Mouse (Mus musculus): ENCODE results near the gene Igfbp3. TPM values are rescaled to one million over a fixed set of nuclear protein-coding genes. Genes with fewer than 3 reads are reported as not detected.

The Igfbp3 gene
- polyA plus RNA-seq, 1 experiment from 2014 or later = 7.6 TPM

GRCm38 (mm10) chr11:7203846-7204245 lies 9.9 kb downstream of the Igfbp3 start:
- H3K36me3 ChIP-seq = no peaks in the 10 kb centered on the region
- H3K4me3 ChIP-seq = no peak overlapping the region
- H3K27me3 ChIP-seq = no peaks in the 10 kb centered on the region
- WGBS = 91% methylated on average over 9 of the region's 9 CpGs
- no peak overlapping the region for H3K27ac ChIP-seq (replicated peaks)
- no peaks in the 10 kb centered on the region for H3K4me1 ChIP-seq
- H3K4me2 ChIP-seq (replicated peaks) = no peak overlapping the region
- no peak overlapping the region for H3K9ac ChIP-seq (replicated peaks)
- H3K9me3 ChIP-seq = no peaks in the 10 kb centered on the region
- ATAC-seq (ENCODE audit: low FRiP score, low read depth) = no peak

DNA sequence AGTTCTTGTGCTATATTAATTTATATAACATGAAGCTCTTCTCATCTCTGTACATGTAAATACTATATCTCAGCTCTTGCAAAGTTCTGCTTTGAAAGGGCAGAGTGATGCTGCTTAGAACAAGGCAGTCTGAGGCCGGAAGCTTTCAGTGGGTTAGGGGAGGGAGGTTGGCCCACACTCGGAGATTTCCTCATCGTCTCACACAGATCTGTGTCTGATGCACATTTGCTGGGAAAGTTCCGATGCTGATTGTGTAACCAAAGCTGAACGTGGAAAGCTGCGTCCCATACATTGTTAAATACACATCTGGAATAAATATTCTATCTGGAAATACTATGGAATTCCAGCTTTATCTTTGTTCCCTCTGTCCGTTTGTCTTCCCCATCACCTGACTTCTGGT lies 11.5 kb downstream of the Igfbp3 start:
- Histone ChIP-seq H3K27me3 (peaks cover 5% of the 10 kb centered on the region), H3K4me1 (peaks cover 8% of the 10 kb centered on the region), H3K36me3 (no peaks in the 10 kb centered on the region), H3K4me2 (replicated peaks) (no peak overlapping the region), H3K9ac (replicated peaks) (no peak overlapping the region), H3K4me3 (no peak overlapping the region), H3K9me3 (no peaks in the 10 kb centered on the region), H3K27ac (replicated peaks) (no peak overlapping the region)
- WGBS = 85% methylated on average over 7 of the region's 7 CpGs
- no peak for ATAC-seq (ENCODE audit: low FRiP score, low read depth)

DNA sequence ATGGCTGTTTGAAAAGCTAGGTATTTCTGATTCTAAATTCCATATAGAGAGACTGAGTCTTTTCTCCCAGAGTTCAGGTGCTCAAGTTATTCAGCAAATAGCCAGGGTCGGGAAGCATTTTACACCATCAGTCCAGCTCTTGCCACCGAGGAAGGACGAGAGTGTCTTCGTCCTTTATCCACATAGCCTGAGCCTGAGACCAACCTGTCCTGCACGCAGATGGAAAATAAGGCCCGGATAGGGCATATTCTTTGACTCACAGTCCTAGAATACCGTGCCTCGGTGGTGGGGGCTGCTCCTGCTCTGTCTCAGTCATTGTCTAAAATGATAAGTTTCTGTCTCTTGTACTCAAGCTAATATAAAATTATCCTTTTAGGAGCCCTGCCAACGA lies 13.3 kb downstream of the Igfbp3 start:
- H3K36me3 ChIP-seq = no peaks in the 10 kb centered on the region
- 83% methylated on average over 9 of the region's 9 CpGs for WGBS
- no peak overlapping the region for H3K27ac ChIP-seq (replicated peaks)
- no peak for ATAC-seq (ENCODE audit: low FRiP score, low read depth)
- peaks cover 13% of the 10 kb centered on the region for H3K4me1 ChIP-seq
- no peaks in the 10 kb centered on the region for H3K9me3 ChIP-seq
- H3K4me2 ChIP-seq (replicated peaks) = no peak overlapping the region
- no peak overlapping the region for H3K4me3 ChIP-seq
- peaks cover 10% of the 10 kb centered on the region for H3K27me3 ChIP-seq
- no peak overlapping the region for H3K9ac ChIP-seq (replicated peaks)

GRCm38 (mm10) chr11:7199736-7200392 lies 13.9 kb downstream of the Igfbp3 start:
- H3K4me1 ChIP-seq = peaks cover 13% of the 10 kb centered on the region
- 58% methylated on average over 14 of the region's 14 CpGs for WGBS
- H3K9ac ChIP-seq (replicated peaks) = no peak overlapping the region
- H3K4me3 ChIP-seq = no peak overlapping the region
- no peaks in the 10 kb centered on the region for H3K36me3 ChIP-seq
- no peak for ATAC-seq (ENCODE audit: low FRiP score, low read depth)
- H3K27ac ChIP-seq (replicated peaks) = no peak overlapping the region
- no peak overlapping the region for H3K4me2 ChIP-seq (replicated peaks)
- H3K9me3 ChIP-seq = no peaks in the 10 kb centered on the region
- peaks cover 10% of the 10 kb centered on the region for H3K27me3 ChIP-seq

DNA sequence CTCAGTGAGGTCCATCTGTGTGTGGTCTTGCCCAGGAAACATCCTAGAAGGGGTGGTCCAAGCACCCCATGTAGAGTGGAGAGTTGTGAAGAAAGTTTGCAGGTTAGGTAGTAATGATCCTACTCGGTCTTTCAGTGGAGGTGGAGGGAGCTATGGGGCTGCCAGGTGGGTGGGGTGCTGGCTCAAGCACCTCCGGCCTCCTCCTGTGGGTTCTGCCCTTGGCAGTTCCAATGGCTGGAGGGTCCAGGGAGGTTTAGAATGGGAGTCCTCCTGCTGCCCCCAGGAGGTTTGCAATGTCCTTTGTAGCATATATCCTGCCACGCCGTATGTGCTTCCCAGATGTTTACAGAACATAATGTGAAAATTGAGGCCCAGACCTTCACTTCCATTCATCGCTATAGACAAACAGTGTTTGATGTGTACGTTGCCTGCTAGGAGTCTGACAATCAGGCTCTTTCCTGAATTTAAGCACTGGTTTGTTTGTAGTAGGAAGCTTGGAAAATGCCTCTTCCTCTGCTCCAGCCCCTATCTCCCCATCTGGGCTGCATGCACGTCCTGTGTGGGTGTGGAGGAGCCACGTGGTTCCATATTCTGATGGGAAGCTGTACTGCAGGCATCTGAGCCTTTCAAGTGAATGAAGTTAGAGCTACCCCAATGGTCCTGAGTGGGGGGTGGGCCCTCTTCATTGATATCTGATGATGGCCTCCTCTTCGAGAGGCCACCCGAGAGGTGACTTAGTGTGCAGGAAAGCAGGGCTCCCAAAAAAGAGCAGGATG lies 15.1 kb downstream of the Igfbp3 start:
- H3K36me3 ChIP-seq = no peaks in the 10 kb centered on the region
- 87% methylated on average over 10 of the region's 10 CpGs for WGBS
- no peak overlapping the region for H3K4me3 ChIP-seq
- H3K9me3 ChIP-seq = no peaks in the 10 kb centered on the region
- H3K27me3 ChIP-seq = peaks cover 10% of the 10 kb centered on the region
- H3K27ac ChIP-seq (replicated peaks) = no peak overlapping the region
- peaks cover 13% of the 10 kb centered on the region for H3K4me1 ChIP-seq
- H3K4me2 ChIP-seq (replicated peaks) = no peak overlapping the region
- no peak overlapping the region for H3K9ac ChIP-seq (replicated peaks)
- ATAC-seq (ENCODE audit: low FRiP score, low read depth) = no peak

DNA sequence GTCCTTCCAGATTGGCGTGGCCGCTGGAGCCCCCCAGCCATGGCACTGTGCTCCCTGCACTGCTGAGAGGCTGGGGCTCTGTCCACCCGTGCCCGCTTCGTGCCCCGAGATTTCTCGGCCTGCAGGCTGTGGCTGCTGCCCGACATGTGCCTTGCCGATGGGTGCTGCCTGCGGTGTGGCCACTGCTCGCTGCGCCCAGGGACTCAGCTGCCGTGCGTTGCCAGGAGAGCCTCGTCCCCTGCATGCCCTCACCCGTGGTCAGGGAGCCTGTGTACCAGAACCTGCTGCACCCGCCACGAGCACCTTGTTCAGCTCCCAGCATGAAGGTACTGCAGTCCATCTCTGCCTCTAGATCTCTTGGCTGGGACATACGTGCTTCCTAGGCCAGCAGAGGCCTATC lies 15.7 kb downstream of the Igfbp3 start:
- 87% methylated on average over 19 of the region's 19 CpGs for WGBS

DNA sequence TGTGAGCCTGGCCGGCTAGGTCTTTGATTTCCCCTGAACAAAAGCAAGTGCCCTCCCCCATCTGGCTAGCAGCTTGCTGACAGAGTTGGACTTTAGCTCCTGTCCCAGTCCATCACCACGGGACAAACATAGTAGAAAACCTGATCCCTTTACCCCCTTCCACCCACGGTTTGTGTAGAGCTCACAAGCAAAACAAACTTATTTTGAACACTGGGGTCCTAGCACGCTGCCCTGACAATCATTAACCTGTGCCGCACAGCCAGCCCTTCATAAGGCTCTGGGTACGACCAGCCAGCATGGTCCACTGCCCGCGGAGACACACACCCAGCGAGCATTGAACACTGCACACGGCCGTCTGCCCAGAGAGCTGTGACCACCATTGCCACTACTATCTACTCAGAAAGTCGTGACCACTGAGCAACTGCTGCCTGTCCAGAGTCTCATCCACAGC lies 16.2 kb downstream of the Igfbp3 start, which contains the start of gene Igfbp1:
Gene Igfbp1 (plus strand): TSS at position 292 of the 451 bp plus-strand sequence.
- Histone ChIP-seq H3K9me3 (no peaks in the 10 kb centered on the region), H3K4me2 (replicated peaks) (0 out of 2 replicates have a peak within 1 kb of the TSS, but pooled peaks have one; percentile 9), H3K4me1 (peaks cover 13% of the 10 kb centered on the region), H3K36me3 (no peaks in the 10 kb centered on the region), H3K9ac (replicated peaks) (0 out of 2 replicates have a peak within 1 kb of the TSS, but pooled peaks have one; percentile 4), H3K27ac (replicated peaks) (no peak within 1 kb of the TSS), H3K27me3 (peaks cover 10% of the 10 kb centered on the region), H3K4me3 (no peak within 1 kb of the TSS)
- WGBS = 15% methylated on average over 12 of the region's 12 CpGs
- peak; percentile 27; the same call in 1 of the 2 replicates for ATAC-seq (ENCODE audit: low FRiP score, low read depth)

More for the DNA sequence above, 15.7 kb downstream of the Igfbp3 start:
- no peak overlapping the region for H3K27ac ChIP-seq (replicated peaks)
- no peaks in the 10 kb centered on the region for H3K9me3 ChIP-seq
- H3K36me3 ChIP-seq = no peaks in the 10 kb centered on the region
- no peak for ATAC-seq (ENCODE audit: low FRiP score, low read depth)
- H3K27me3 ChIP-seq = peaks cover 10% of the 10 kb centered on the region
- no peak overlapping the region for H3K4me2 ChIP-seq (replicated peaks)
- no peak overlapping the region for H3K4me3 ChIP-seq
- no peak overlapping the region for H3K9ac ChIP-seq (replicated peaks)
- peaks cover 13% of the 10 kb centered on the region for H3K4me1 ChIP-seq

DNA sequence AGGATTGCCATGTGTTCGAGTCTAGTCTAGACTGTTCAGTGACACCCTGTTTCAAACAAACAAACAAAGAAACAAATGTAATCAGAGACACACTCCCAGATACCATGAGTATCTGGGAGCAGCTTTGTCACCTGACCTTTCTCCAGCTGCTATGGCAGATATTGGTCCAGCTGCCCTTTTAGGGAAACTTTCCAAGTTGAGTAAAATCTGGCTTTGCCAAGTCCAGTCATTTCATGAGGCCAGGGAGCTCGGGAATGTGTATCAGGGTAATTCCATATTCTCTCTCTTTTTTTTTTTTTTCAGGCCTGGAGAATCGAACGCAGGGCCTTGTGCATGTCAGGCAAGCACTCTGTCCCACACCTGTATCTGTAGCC lies 18.4 kb downstream of the Igfbp3 start:
- no peak for ATAC-seq (ENCODE audit: low FRiP score, low read depth)
- H3K4me1 ChIP-seq = peaks cover 13% of the 10 kb centered on the region
- WGBS = 91% methylated on average over 4 of the region's 4 CpGs
- H3K4me3 ChIP-seq = no peak overlapping the region
- no peak overlapping the region for H3K9ac ChIP-seq (replicated peaks)
- H3K27ac ChIP-seq (replicated peaks) = no peak overlapping the region
- peaks cover 10% of the 10 kb centered on the region for H3K27me3 ChIP-seq
- H3K4me2 ChIP-seq (replicated peaks) = no peak overlapping the region
- no peaks in the 10 kb centered on the region for H3K9me3 ChIP-seq
- H3K36me3 ChIP-seq = no peaks in the 10 kb centered on the region

DNA sequence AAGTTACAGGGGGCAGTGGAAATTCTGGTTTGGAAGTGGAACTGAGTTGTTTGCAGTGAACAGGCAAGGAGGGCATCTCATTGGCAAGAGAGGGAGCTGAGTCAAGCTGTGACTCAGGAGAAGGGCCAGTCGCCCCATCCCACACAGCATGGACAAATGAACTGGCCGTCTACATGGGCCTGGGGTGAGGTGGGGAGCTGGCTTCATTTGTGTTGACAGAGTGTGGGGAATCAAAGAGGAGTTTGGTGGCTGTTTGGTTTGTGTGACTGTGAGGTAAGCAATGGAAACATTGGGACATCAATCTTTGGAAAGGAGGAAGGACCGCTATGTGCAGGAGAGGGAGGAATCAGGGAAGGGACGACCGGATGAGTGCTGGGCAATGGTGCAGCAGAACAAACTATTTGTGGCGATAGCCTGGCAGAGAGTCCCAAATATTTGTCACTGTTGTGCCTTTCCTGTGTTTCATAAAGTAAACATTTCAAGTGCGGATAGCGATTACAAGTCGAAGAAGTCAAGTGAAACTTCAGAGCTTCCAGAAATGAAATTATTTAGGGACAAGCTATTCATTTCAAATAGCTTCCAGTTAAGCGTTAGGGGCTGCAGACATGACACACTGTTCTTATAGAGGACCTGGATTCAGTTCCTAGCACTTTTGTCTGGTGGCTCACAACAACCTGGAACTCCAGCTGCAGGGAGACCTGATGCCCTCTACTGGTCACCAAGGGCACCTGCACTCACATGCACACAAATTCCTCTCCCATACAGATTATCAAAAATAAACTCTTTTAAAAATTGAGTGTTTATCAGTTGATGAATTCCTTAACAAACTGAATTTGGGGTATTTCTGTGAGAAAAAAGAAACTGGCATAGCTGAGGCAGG lies 19.1 kb downstream of the Igfbp3 start:
- WGBS = 91% methylated on average over 10 of the region's 10 CpGs
- Histone ChIP-seq H3K36me3 (no peaks in the 10 kb centered on the region), H3K4me2 (replicated peaks) (no peak overlapping the region), H3K27me3 (peaks cover 10% of the 10 kb centered on the region), H3K27ac (replicated peaks) (no peak overlapping the region), H3K4me3 (no peak overlapping the region), H3K9ac (replicated peaks) (no peak overlapping the region), H3K4me1 (peaks cover 13% of the 10 kb centered on the region), H3K9me3 (no peaks in the 10 kb centered on the region)
- ATAC-seq (ENCODE audit: low FRiP score, low read depth) = no peak

DNA sequence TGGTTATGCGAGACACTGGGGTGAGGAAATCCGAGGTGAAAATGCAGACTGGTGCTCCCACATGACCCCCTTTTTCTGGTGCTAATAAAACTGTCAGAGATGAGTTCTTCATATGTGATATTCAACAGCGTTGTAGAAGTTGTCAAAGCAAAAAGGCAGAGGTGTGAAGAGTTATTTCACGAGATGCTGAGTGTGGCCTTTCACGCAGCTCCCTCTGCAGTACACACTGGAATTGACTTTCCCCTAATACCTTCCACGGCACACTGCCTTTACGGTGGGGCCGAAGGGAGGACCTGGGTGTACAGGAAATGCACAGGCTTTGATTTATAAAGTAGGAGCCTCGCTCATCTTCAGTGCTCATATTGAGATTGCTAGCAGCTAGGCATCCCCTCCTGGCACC lies 20.6 kb downstream of the Igfbp3 start:
- Histone ChIP-seq H3K4me1 (peaks cover 13% of the 10 kb centered on the region), H3K36me3 (no peaks in the 10 kb centered on the region), H3K4me3 (no peak overlapping the region), H3K9ac (replicated peaks) (no peak overlapping the region), H3K4me2 (replicated peaks) (no peak overlapping the region), H3K9me3 (no peaks in the 10 kb centered on the region), H3K27ac (replicated peaks) (no peak overlapping the region), H3K27me3 (peaks cover 9% of the 10 kb centered on the region)
- no peak for ATAC-seq (ENCODE audit: low FRiP score, low read depth)
- 82% methylated on average over 9 of the region's 9 CpGs for WGBS

DNA sequence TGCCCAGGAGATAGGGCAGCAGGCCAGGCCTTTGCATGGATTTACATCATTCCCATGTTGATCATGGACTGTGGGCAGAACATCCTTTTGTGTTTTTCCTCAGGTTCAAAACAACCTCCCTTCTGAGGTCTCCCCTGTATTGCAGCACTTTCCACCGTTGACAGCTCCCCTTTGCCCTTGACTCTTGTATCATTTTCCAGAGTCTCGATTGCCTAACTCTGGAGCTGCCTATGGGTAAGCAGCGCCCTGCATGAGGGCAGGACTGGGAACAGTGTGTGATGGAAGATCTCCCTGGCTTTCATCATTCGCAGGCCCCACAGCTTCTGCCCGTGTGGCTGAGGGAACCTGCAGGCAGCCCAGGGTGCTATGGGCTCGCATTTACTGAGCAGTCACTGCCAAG lies 21.0 kb downstream of the Igfbp3 start:
- H3K27me3 ChIP-seq = peaks cover 5% of the 10 kb centered on the region; the same call in 1 of the 2 replicates
- WGBS = 77% methylated on average over 6 of the region's 6 CpGs
- H3K9ac ChIP-seq (replicated peaks) = no peak overlapping the region
- ATAC-seq (ENCODE audit: low FRiP score, low read depth) = no peak
- H3K4me1 ChIP-seq = peaks cover 9% of the 10 kb centered on the region
- no peaks in the 10 kb centered on the region for H3K9me3 ChIP-seq
- no peak overlapping the region for H3K27ac ChIP-seq (replicated peaks)
- no peak overlapping the region for H3K4me2 ChIP-seq (replicated peaks)
- H3K4me3 ChIP-seq = no peak overlapping the region
- H3K36me3 ChIP-seq = no peaks in the 10 kb centered on the region
